ENCODE assay signal across 8 mouse cellular contexts in the genomic region with DNA sequence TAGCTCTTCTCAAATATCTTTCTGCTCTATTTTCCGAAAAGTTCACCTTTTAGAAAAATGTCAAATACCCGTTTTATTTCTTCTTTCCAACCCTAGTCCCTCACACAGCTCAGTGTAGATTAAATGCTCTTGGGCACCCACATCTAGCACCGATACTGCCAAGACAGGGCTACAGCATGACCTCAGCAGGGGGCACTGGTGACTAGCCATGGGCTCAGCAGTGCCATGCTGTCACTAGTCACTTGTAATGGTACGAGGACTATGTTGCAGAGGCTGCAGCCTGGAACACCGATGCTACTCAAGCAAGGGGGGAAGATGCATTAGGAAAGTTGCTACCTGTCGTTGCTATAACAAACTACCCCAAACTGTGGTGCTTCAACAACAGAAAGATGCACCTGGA.
DNase-seq lines count a peak whose midpoint lies in the region; ATAC-seq and TF ChIP-seq lines count a peak whose summit lies in the region.

No protein-coding gene starts in this region.

- no peaks in the 10 kb centered on the region for H3K79me2 ChIP-seq in liver, adult 2 months (ENCODE audit: control insufficient read depth, insufficient read depth, low read length)

- intact Hi-C loops in heart, postnatal 10 days (cut with DNase I) = loop anchor here (5.0 kb wide), 2 partner anchors 180 to 345 kb away; a partner anchor contains a TSS

- peak; percentile 12 to 28 for DNase-seq in adrenal gland, postnatal 36 days
- no peak for DNase-seq in adrenal gland, postnatal 10 days
- DNase-seq in liver, adult 2 months (ENCODE audit: extremely low read depth, low read depth, low spot score) = peak; percentile 29
- no peak for DNase-seq in liver
- DNase-seq in heart, postnatal 10 days = peak; percentile 31 to 41
- DNase-seq in ovary, postnatal 10 days (ENCODE audit: low spot score) = no peak
- DNase-seq in layer of hippocampus, postnatal 25 days (ENCODE audit: extremely low spot score in 1 of 2, low spot score in 1 of 2) = no peak

- WGBS in liver, adult 2 months = 71% methylated on average over 6 of the region's 6 CpGs

- no peak overlapping the region for H3K4me3 ChIP-seq in liver, adult 2 months (ENCODE audit: insufficient read depth, low read depth, low read length)

- no peaks in the 10 kb centered on the region for H3K4me1 ChIP-seq in liver, adult 2 months (ENCODE audit: control insufficient read depth, insufficient read depth, low read length)

- peak; percentile 75 for TF ChIP-seq CTCF in liver, adult 2 months (IDR thresholded peaks at IDR 0.05; ENCODE audit: low read depth, low read length)

- H3K27ac ChIP-seq in liver, adult 2 months (replicated peaks; ENCODE audit: insufficient read depth, low read depth, low read length) = no peak overlapping the region

- H3K9ac ChIP-seq in liver, adult 2 months (ENCODE audit: low read depth, low read length) = no peak overlapping the region

- TF ChIP-seq POLR2A in liver, adult 2 months (IDR thresholded peaks at IDR 0.05; ENCODE audit: extremely low read depth, insufficient read depth, low read length) = no peak

- ATAC-seq in megakaryocyte progenitor cell, adult 5-6 weeks (replicated peaks; ENCODE audit: poor library complexity) = peak; percentile 63

- H3K36me3 ChIP-seq in liver, adult 2 months (ENCODE audit: control insufficient read depth, insufficient read depth, low read length) = no peaks in the 10 kb centered on the region

- no peaks in the 10 kb centered on the region for H3K27me3 ChIP-seq in liver, adult 2 months (ENCODE audit: control insufficient read depth, insufficient read depth, low read length)

Comparison
In these comparisons a context has a peak if more than half of its experiments do, and no peak if none do; other contexts are left out.
1. DNase-seq: peak in adrenal gland, postnatal 36 days (2 of 2), liver, adult 2 months (single experiment) and heart, postnatal 10 days (2 of 2); none in adrenal gland, postnatal 10 days (single experiment), liver (single experiment), ovary, postnatal 10 days (single experiment) and layer of hippocampus, postnatal 25 days (0 of 2).